Comparison of ENCODE assay signal across 11 mouse cellular contexts in genomic region chr17:63434081-63434480, GRCm38 (mm10).
A peak's percentile ranks its signal among the peaks of the same experiment; 100 is the strongest.
DNase-seq lines count a peak whose midpoint lies in the region; ATAC-seq and TF ChIP-seq lines count a peak whose summit lies in the region.
"Had no signal": no experiment of that assay in that cellular context is flagged by ENCODE, and none has a peak within 500 bp of the region (broad histone marks: within the 10 kb centered on the region; RNA-seq: fewer than 3 reads in every experiment).

No protein-coding gene starts in this region.

- H3K9me3 ChIP-seq in forebrain, postnatal 0 days (ENCODE audit: low read length), result no peaks in the 10 kb centered on the region
- H3K9me3 ChIP-seq in forebrain, embryonic 15.5 days, result no peaks in the 10 kb centered on the region
- no peaks in the 10 kb centered on the region for H3K9me3 ChIP-seq in ES-E14 (ENCODE audit: control insufficient read depth, insufficient read depth, low read depth, low read length)
- H3K9me3 ChIP-seq in forebrain, embryonic 11.5 days (ENCODE audit: control insufficient read depth, low read length), result no peaks in the 10 kb centered on the region
- H3K9me3 ChIP-seq: embryonic facial prominence, embryonic 13.5 days; hindbrain, embryonic 15.5 days; liver, embryonic 13.5 days had no signal

- 46% methylated on average over 6 of the region's 6 CpGs for WGBS in forebrain, postnatal 0 days
- 48% methylated on average over 6 of the region's 6 CpGs for WGBS in forebrain, embryonic 15.5 days
- 49% methylated on average over 6 of the region's 6 CpGs for WGBS in forebrain, embryonic 11.5 days

- no peaks in the 10 kb centered on the region for H3K4me1 ChIP-seq in forebrain, postnatal 0 days (ENCODE audit: insufficient read depth)
- H3K4me1 ChIP-seq in forebrain, embryonic 15.5 days, result no peaks in the 10 kb centered on the region
- peaks cover 0 to 2% of the 10 kb centered on the region in 2 experiments; a peak in 1 of 4 replicates for H3K4me1 ChIP-seq in ES-E14 (ENCODE audit: control insufficient read depth in 2 of 2, insufficient read depth in 2 of 2, low read length in 2 of 2, poor library complexity in 1 of 2)
- H3K4me1 ChIP-seq in forebrain, embryonic 11.5 days (replicated peaks; ENCODE audit: control insufficient read depth, insufficient read depth, low read length), result no peaks in the 10 kb centered on the region
- H3K4me1 ChIP-seq: embryonic facial prominence, embryonic 13.5 days; hindbrain, embryonic 15.5 days had no signal

- H3K27ac ChIP-seq in forebrain, postnatal 0 days (ENCODE audit: low read depth, low read length), result no peak overlapping the region
- H3K27ac ChIP-seq in forebrain, embryonic 15.5 days (replicated peaks), result no peak overlapping the region
- H3K27ac ChIP-seq in left cerebral cortex, adult 2 months, result no peak overlapping the region
- H3K27ac ChIP-seq in ES-E14 (ENCODE audit: insufficient read depth, low read depth, low read length, poor library complexity, severe bottlenecking), result no peak overlapping the region
- no peak overlapping the region for H3K27ac ChIP-seq in forebrain, embryonic 11.5 days (ENCODE audit: low read depth, low read length)
- H3K27ac ChIP-seq: embryonic facial prominence, embryonic 13.5 days; hindbrain, embryonic 15.5 days; liver, embryonic 13.5 days had no signal

- DNase-seq in forebrain, postnatal 0 days, result peak; percentile 75
- no peak for DNase-seq in left cerebral cortex, adult 2 months (ENCODE audit: extremely low spot score in 1 of 2, low spot score in 2 of 2)
- no peak for DNase-seq in left cerebral cortex, adult 8-10 months (ENCODE audit: low spot score in 2 of 2)
- peak; percentile 30 for DNase-seq in ES-E14 (ENCODE audit: low read depth, low spot score)
- peak; percentile 27 for DNase-seq in embryo, embryonic 9.5 days (ENCODE audit: extremely low spot score)
- DNase-seq in thymus, adult 18-20 months, result no peak
- no peak for DNase-seq in forebrain, embryonic 11.5 days (ENCODE audit: low spot score)
- DNase-seq: liver, embryonic 13.5 days had no signal

- in situ Hi-C loops in ES-E14 (cut with MboI; ENCODE audit: low sequenced_read_pairs in 2 of 2, unreplicated experiment in 2 of 2), result no loop called here

- no peak overlapping the region for H3K4me3 ChIP-seq in forebrain, postnatal 0 days (ENCODE audit: low read depth, low read length)
- H3K4me3 ChIP-seq in forebrain, embryonic 15.5 days, result no peak overlapping the region
- H3K4me3 ChIP-seq in left cerebral cortex, adult 2 months, result no peak overlapping the region
- no peak overlapping the region for H3K4me3 ChIP-seq in ES-E14 (ENCODE audit: insufficient read depth in 1 of 2, low read depth in 1 of 2, low read length in 2 of 2, poor library complexity in 1 of 2, severe bottlenecking in 1 of 2)
- no peak overlapping the region for H3K4me3 ChIP-seq in forebrain, embryonic 11.5 days (ENCODE audit: low read depth, low read length)
- H3K4me3 ChIP-seq: embryonic facial prominence, embryonic 13.5 days; hindbrain, embryonic 15.5 days; liver, embryonic 13.5 days had no signal

- no peak overlapping the region for H3K9ac ChIP-seq in forebrain, postnatal 0 days
- no peak overlapping the region for H3K9ac ChIP-seq in forebrain, embryonic 15.5 days (replicated peaks)
- H3K9ac ChIP-seq in ES-E14 (ENCODE audit: insufficient read depth, low read depth, low read length, poor library complexity, severe bottlenecking), result no peak overlapping the region
- H3K9ac ChIP-seq in forebrain, embryonic 11.5 days (ENCODE audit: low read length), result no peak overlapping the region
- H3K9ac ChIP-seq: embryonic facial prominence, embryonic 13.5 days; hindbrain, embryonic 15.5 days; liver, embryonic 13.5 days had no signal

- peak; percentile 67 for TF ChIP-seq CTCF in forebrain, postnatal 0 days (IDR thresholded peaks at IDR 0.05; ENCODE audit: low read depth)
- TF ChIP-seq CTCF in left cerebral cortex, adult 2 months (IDR thresholded peaks at IDR 0.05), result peak; percentile 78

- H3K36me3 ChIP-seq in forebrain, postnatal 0 days (ENCODE audit: insufficient read depth), result no peaks in the 10 kb centered on the region
- H3K36me3 ChIP-seq in forebrain, embryonic 15.5 days, result no peaks in the 10 kb centered on the region
- peaks cover 2% of the 10 kb centered on the region; the same call in 1 of the 2 replicates for H3K36me3 ChIP-seq in ES-E14 (ENCODE audit: control insufficient read depth, insufficient read depth, low read length, poor library complexity, severe bottlenecking)
- H3K36me3 ChIP-seq in forebrain, embryonic 11.5 days (ENCODE audit: control insufficient read depth, insufficient read depth, low read length), result no peaks in the 10 kb centered on the region
- H3K36me3 ChIP-seq: hindbrain, embryonic 15.5 days; liver, embryonic 13.5 days had no signal

- no peak overlapping the region for H3K4me2 ChIP-seq in forebrain, postnatal 0 days (ENCODE audit: low read depth)
- H3K4me2 ChIP-seq in forebrain, embryonic 15.5 days (replicated peaks), result no peak overlapping the region
- H3K4me2 ChIP-seq in forebrain, embryonic 11.5 days (ENCODE audit: low read depth, low read length, severe bottlenecking), result no peak overlapping the region
- H3K4me2 ChIP-seq: embryonic facial prominence, embryonic 13.5 days; hindbrain, embryonic 15.5 days; liver, embryonic 13.5 days had no signal

- H3K27me3 ChIP-seq in forebrain, postnatal 0 days (ENCODE audit: insufficient read depth, low read length), result no peaks in the 10 kb centered on the region
- no peaks in the 10 kb centered on the region for H3K27me3 ChIP-seq in forebrain, embryonic 15.5 days
- no peaks in the 10 kb centered on the region for H3K27me3 ChIP-seq in forebrain, embryonic 11.5 days (ENCODE audit: control insufficient read depth, insufficient read depth, low read length)
- H3K27me3 ChIP-seq: embryonic facial prominence, embryonic 13.5 days; hindbrain, embryonic 15.5 days; liver, embryonic 13.5 days had no signal

- no peak for ATAC-seq in forebrain, postnatal 0 days
- no peak for ATAC-seq in forebrain, embryonic 15.5 days (replicated peaks)
- no peak for ATAC-seq in forebrain, embryonic 11.5 days (replicated peaks; ENCODE audit: low FRiP score)

- intact Hi-C loops in left cerebral cortex, adult 2 months (cut with DNase I), result loop anchor here (2.0 kb wide), 1 partner anchor 61 kb away; no protein-coding TSS in a partner anchor

TF ChIP-seq in ES-E14, 5 proteins besides CTCF, POLR2A, EP300 and RAD21:
- TF ChIP-seq ZC3H11A (IDR thresholded peaks at IDR 0.05; ENCODE audit: borderline replicate concordance, low read depth, low read length) (no peak), ZNF384 (IDR thresholded peaks at IDR 0.05; ENCODE audit: low read depth, low read length) (no peak), CHD2 (IDR thresholded peaks at IDR 0.05; ENCODE audit: low read depth, low read length) (no peak), HCFC1 (IDR thresholded peaks at IDR 0.05; ENCODE audit: borderline replicate concordance, insufficient read depth, low read length) (no peak), MAFK (IDR thresholded peaks at IDR 0.05; ENCODE audit: insufficient read depth, low read depth, low read length) (no peak)

Comparison
In these comparisons a context has a peak if more than half of its experiments do, and no peak if none do; other contexts are left out.
1. DNase-seq: peak in forebrain, postnatal 0 days (single experiment), ES-E14 (single experiment) and embryo, embryonic 9.5 days (single experiment); none in left cerebral cortex, adult 2 months (0 of 2), left cerebral cortex, adult 8-10 months (0 of 2), thymus, adult 18-20 months (0 of 2) and forebrain, embryonic 11.5 days (single experiment).